Mouse (Mus musculus): ENCODE results near the gene Mrpl16.

The Mrpl16 gene

DNA sequence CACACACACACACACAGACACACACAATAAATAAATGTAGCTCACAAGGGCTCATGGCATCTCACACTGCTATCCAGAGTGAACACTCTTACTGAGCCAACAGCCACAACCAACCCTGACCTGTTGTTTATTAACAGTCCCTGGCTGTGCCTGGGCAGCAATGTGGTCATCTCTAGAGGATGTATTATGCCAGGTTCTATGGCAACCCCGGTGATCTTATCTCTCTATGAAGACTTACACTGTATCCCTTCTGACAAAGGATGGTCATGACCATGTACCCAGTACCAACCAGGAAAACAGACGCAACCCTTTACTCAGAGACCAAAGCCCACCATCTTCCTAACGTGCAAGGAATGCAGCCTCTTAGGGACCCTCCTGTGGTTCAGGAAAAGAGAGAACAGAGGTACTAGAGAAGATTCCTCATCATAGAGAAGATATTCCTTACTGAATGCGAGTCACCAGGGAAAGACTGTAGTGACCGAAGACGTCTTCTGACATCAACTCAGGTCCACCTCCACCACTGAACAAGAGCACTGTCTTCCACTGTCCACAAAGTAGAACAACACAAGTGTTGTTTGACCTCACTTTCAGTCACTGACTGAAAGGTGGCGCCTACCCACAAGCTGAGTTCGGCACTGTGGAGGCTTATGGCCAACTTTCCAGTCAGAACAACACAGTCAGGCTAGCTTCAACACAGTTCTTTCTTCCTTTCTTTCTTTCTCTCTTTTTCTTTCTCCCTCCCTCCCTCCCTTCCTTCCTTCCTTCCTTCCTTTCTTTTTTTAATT is 30.5 kb downstream of the Mrpl16 start:
- in situ Hi-C loops (cut with MboI, MseI) = no loop called here

DNA sequence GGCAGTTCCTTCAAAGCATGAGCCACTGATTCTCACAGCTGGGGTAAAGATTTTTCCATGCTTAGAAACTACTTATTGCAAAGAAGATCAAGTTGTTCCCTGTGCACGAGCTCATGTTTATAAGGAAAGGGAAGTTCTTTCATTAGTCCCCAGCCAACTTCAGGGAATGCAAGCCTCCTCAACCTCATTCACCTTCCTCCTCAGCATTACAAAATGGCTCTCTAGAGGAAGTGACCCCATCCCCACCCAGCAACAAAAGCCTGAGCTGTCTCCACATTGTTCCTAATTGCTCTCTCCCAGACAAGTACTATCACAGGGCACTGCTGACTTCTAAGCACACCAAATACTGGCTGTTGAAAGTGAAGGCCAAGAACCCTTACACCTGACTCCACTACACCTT is 34.2 kb downstream of the Mrpl16 start:
- in situ Hi-C loops (cut with MboI, MseI) = no loop called here

GRCm38 (mm10) chr19:11807251-11807650 is 37.1 kb downstream of the Mrpl16 start:
- in situ Hi-C loops (cut with MboI, MseI) = no loop called here

DNA sequence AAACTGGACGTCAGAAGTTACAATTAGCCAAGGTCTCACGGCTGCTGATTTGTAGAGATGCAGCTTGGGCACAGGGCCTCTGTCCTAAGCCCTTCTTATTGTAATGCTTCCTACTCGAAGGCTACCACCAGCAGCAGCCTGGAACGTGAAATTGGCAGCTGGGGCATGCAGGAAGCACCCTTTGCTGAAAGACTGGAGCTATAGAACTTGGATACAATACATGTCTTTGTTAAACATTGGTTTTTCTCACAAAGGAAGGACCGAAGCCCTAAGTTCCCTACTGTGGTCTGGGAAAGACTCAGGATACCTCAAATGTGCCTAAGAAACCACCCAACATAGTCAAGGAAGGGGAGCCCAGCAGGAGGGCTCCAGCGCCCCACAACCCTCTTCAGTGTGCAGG is 37.6 kb downstream of the Mrpl16 start:
- in situ Hi-C loops (cut with MboI, MseI) = no loop called here

GRCm38 (mm10) chr19:11808452-11808851 is 38.3 kb downstream of the Mrpl16 start:
- in situ Hi-C loops (cut with MboI, MseI) = no loop called here

DNA sequence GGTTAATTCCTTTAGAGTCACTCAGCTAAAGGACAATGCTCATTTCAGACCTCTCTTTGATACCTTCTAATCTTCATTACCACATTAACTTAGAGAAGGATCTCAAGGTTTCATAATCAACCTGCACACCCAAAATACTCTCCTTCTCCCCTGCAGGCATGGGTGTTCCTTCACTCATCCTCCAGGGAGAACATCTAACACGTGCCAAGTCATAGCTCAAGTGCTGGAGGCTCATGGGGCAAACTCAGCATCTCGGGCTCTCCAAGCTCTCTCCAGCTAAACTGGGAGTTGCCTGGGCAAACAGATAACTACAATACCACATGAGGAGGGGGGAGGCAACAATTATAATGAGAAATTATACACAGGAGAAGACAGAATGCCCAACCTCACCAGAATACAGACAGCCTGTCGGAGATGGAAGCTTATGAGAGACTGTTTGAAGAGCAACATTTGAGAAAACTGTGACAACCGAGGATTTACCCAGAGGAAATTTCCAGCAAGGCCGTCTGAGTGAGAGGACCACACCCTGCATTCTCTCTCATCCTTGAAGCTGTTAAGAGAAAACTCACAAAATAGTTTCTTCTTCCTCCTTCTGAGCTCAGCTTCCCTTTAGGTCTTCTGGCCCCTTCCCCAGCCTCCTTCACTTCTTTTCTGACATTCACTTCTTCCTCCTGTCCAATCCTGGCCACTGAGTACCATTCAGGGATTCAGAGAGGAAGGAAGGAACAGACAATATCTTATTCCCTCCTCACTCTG is 40.0 kb downstream of the Mrpl16 start:
- in situ Hi-C loops (cut with MboI, MseI) = no loop called here

- in situ Hi-C loops (cut with MboI, MseI) = no loop called here
Observed at GRCm38 (mm10) chr19:11810856-11811255, 40.7 kb downstream of the Mrpl16 start.

- in situ Hi-C loops (cut with MboI, MseI) = no loop called here
Observed at GRCm38 (mm10) chr19:11811688-11812365, 41.6 kb downstream of the Mrpl16 start.

DNA sequence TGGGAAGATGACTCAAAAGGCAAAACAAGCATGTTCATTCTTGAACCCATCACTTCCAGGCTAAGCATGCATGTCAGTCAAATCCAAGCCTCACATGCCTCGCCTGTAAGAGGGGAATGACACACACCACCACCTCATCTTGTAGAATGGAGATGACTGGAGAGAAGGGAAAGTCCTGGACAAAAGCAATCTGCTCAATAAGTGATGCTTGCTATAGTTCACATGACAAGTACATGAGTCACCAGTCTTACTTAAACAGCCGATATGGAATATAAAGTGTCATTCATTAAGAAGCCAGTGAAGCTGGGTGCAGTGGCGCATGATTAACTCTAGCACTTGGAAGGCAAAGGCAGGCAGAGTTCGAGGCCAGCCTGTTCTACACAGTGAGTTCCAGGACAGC is 42.9 kb downstream of the Mrpl16 start:
- in situ Hi-C loops (cut with MboI, MseI) = no loop called here

GRCm38 (mm10) chr19:11813649-11814048 is 43.5 kb downstream of the Mrpl16 start:
- in situ Hi-C loops (cut with MboI, MseI) = no loop called here

DNA sequence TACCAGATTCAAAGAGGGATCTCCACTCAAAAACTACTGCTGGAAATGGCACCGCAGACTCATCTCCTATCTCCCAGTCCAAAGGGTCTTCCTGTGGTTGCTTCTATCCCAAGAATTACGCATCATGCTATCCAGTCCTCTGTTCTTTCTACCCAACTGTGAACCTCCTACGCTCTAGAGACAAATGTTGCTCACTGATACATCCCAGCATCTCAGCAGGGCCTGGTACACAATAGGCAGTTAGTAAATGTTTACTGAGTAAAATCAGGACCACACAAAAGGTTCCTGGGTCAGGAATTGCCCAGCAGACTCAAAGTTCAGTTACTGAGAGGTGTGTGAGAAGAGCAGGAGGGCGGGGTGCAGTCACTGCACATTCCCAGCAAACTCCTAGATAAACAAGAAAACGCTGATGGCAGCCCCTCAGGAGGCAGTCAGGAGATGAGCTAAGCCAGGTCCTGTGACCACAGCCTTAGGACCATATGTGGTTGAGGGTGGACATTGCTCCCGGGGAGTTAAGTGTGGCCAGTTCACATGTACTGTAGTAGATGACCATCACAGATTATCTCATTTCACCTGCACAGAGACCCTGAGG is 44.6 kb downstream of the Mrpl16 start:
- in situ Hi-C loops (cut with MboI, MseI) = no loop called here

DNA sequence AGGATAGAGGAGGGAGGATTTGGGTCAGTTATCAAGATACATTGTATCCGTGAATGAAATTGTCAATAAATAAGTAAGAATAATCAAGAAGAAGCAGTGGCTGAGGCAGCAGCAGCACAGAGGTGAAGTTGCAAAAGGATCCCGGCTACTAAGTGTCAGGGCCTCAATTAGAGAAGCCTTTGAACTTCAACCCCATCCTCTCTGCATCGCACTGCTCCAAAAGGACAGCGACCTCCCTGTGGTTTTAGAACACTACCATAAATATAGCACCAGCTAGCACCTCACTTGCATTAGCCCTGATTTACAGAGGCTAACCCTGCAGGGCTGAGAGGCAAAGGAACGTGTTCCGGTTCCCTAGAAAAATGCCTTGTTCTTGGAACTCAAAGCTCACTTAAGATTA is 46.5 kb downstream of the Mrpl16 start:
- in situ Hi-C loops (cut with MboI, MseI) = no loop called here

DNA sequence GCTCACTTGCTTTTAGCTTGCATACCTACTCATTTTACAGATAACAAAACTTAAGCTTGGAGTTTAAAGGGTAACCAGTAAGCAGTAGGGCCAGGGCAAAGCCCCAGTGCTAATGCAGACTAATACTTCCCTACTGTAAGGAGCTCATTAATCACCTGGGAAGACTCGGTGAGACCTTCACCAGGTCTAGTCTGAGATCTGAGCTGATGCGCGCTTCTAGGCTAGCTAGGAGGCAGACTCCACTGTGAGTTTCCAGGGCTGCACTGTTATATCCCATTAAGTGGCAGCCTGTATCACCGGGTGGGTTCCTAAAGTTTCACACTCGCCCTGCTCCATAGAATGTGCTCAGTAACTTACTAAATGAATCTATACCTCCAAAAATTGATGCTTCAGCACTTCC is 47.4 kb downstream of the Mrpl16 start:
- in situ Hi-C loops (cut with MboI, MseI) = no loop called here

DNA sequence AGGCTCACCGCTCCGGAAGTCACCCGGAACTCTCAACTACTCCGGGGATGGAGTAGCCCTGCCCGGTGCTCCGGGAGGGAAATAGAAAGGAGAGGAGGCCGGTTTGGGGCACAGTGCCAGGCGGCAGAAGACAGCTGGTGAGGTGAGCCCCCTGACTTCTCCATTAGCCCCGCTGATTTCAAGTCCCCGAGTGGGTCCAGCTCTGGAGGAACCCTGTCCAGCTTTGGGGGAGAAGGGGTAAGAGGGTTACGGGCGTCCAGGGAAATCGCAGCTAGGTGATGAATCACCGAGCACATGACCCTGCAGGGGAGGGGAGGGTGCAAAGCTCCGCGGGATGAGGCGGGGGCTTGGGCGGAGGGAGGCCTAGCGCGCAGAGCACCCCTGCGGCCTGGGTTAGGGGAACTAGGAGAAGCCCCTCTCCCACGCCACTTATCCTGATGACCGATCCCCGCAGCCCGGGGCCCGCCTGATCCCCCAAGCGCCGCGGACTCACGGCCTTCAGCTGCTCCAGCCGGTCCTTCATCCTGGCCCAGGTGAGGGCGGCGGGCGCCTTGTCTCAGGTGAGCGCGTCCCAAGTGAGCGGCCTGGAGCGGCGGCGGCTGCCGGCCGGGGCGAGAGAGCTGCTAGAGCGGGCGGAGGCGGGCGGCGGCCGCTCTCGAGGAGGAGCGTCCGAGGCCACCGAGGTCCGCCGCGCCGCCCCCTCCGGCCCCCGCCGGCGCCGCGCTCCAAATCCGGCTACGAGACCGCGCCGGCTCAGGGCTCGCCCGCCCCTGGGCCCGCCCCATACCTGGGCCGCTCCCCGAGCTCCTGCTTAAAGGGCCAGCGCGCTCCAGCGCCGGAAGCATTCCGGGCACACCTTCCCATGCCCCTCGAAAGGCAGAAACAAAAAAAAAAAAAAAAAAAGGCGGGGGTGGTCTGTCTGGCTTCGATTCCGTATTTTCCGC is 48.3 kb downstream of the Mrpl16 start:
- in situ Hi-C loops (cut with MboI, MseI) = no loop called here

DNA sequence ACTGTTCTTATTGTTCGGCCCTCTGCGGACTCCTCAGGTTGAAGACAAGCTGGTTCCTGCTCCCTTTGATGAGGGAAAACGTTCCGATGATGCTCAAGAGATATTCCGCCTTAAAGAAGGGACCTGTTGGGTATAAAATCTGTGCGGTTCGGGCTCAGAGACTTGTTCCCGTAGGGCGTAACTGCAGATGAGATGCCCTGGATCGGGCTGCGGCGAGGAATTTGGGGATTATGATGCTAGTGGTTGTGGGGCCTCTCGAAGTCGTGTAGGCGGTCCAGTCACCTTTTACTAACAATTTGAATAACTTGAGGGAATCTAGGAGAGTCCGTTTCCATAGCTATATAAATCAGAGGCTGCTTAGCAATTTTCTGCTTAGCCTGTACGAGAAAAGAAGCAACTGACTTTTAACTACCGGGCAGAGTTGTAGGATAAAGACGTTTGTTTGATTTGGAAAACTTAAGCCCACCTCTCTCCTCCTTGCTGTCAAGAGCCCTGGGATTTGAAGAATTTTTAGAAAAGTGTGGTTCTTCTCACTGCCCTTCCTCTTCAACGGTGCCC is 49.0 kb downstream of the Mrpl16 start, which contains the start of gene Stx3:
Gene Stx3, minus strand, starts transcription at position 261 of the 558 bp plus-strand sequence.
- in situ Hi-C loops (cut with MboI, MseI) = no loop called here

GRCm38 (mm10) chr19:11819800-11820199 is 49.6 kb downstream of the Mrpl16 start:
- in situ Hi-C loops (cut with MboI, MseI) = no loop called here

GRCm38 (mm10) chr19:11820211-11820610 is 50.0 kb downstream of the Mrpl16 start:
- in situ Hi-C loops (cut with MboI, MseI) = no loop called here

DNA sequence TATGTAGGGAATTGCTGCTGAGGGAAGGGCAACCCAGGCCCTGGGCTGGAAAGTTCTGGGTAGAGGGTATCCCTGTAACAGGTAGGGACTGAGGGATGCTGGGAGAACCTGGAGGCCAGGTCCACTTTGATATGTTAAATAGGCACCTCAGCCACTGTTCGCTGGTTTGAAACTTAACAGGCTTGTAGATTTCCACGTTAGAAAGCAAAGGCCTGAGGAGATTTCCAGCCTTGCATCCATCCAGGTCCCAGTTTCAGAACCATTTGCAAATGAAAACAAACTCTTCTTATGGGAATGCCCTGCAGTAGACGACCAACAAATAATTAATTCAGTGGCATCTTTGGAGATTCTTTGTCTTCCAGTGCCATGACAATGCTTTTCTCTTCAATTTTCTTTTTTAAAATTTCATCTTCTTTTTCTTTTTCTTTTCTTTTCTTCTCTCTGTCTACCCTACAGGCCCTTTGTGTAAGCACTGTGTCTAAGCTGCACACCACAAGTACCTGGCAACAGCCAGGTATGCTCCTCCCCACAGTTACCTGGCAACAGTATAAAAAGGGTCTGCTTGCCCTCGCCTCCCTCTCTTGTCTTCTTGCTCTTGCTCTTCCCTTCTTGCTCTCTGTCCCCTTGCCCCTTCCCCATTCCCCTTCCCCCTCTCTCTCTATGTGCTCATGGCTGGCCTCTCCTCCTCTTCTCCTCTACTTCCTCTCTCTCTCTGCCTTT is 53.3 kb downstream of the Mrpl16 start:
- in situ Hi-C loops (cut with MboI, MseI) = no loop called here

All from T-helper 1 cell (primary cell).